Mouse (Mus musculus): Measurements from ENCODE around the gene Btbd9.

DNA sequence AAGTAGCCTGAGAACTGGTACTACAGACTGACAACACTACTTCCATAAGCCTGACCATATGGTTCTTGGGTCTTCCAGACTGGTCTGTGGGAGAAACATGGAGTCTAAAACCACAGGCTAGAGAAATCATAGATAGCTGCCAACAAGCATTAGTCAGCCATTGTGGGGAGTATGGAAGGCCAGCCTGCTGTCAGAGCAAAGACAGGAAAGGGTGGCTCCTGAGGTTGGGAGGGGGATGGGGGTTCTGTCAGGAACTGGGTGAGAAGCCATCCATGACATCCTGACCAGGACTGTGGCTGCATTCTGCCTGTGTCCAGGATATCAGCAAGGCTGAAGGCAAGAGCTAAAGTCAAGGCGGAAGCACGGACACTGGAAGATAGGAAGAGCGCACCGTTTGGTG lies 137.5 kb downstream of the Btbd9 start:
- TF ChIP-seq CTCF (IDR thresholded peaks at IDR 0.05; ENCODE audit: control insufficient read depth, insufficient read depth, low read length): no peak
- no peak for TF ChIP-seq POLR2A (IDR thresholded peaks at IDR 0.05; ENCODE audit: borderline replicate concordance, control insufficient read depth, low read depth, low read length)
